Mouse (Mus musculus): ENCODE data around the gene Gm10190.
"Not testable (repeated sequence)": the region's sequence is repeated elsewhere in the genome, so short reads cannot be mapped to it uniquely, and the experiment has no call there.

Gm10190 gene

DNA sequence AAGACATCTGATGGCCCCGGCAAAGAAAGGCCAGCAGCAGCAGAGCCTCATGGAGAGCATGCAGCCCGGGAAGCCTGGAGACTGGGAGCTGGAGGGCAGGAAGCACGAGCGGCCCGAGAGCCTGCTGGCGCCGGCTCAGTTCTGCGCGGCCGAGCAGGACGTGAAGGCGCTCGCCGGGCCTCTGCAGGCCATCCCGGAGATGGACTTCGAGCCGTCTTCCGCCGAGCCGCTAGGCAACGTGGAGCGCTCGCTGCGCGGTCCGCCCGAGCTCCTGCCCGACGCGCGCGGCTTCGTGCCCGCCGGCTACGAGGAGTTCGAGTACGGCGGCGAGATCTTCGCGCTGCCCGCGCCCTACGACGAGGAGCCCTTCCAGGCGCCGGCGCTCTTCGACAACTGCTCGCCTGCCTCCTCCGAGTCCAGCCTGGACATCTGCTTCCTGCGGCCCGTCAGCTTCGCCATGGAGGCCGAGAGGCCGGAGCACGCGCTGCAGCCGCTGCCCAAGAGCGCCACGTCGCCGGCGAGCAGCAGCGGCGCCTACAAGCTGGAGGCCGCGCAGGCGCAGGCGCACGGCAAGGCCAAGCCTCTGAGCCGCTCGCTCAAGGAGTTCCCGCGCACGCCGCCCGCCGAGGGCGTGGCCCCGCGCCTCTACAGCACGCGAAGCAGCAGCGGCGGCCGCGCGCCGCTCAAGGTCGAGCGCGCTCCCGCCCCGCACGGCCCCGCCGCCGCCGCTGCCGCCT, at the start of gene Gm10190:
Gene Gm10190, minus strand, starts transcription at position 553 of the 737 bp plus-strand sequence.
- peak; percentile 89 for DNase-seq (ENCODE audit: low read depth)

- DNase-seq (ENCODE audit: low read depth) = no peak
These were observed 47.7 kb upstream of the Gm10190 start for GRCm38 (mm10) chr17:80420998-80421397.

GRCm38 (mm10) chr17:80418572-80419210, 45.4 kb upstream of the Gm10190 start:
- DNase-seq (ENCODE audit: low read depth) = peak; percentile 33

GRCm38 (mm10) chr17:80411182-80411581, 37.8 kb upstream of the Gm10190 start:
- peak; percentile 19 for DNase-seq (ENCODE audit: low read depth)

DNA sequence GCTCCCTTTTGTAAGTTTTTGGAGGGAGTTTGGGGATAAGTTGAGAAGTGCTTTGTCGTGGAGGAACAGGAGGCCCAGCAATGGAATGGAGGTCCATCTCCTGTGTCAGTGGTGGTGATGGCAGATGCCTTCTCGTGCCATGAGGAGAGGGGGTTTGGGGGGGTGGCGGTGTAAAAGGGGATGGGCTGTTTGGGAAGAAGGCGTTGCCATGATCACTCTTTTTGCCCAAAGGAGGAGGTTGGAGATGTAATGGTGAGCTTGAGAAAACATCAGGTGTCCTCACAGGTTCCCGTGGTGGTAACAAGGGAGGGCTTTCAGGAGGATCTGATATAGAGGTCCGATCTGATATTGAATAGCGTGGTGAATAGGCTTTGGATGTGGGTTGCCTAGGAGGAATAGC, 24.9 kb upstream of the Gm10190 start:
- no peak for DNase-seq (ENCODE audit: low read depth)

DNA sequence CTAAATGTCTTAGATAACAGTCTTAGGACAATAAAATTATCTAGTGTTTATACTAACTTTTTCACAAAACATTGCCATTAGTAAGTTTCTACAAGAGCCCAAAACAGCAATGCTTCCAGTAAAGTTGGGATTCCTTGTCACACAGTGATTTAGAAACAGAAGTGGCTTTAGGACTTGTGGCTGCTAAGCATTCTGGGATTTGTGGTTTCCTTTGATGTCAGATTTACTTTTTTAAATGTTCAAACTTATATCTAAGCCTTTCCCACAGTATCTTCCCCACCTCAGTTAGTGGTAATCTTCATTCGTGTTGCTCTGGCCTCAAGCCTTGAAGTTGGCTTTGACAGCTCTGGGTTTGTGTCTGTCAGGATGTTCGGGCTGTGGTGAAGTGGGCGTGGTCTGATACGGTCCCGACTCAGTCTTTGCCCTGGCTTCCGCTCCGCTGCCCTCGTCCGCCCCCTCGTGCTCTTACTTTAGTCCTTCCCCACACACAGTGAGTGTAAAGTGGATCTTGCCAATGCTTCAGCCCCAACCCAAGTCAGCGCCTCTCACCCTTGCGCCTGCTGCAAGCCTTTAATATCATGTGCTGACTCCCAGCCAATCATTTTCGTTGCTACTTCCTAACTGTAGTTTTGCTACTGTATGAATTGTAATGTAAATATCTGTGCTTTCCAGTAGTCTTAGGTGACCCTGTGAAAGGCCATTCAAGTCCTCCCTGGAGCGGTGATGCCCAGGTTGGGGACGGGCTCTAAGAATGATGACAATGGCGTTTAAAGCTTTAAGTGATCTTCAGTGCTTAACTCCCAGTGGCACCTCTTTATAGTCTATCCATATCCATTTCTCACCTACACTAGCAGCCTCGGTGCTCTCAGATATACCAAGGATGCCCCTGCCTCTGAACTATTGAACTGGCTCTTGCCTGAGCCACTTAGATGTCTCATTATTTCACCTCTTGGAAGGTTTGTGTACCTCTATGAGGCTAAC, 18.4 kb upstream of the Gm10190 start:
- DNase-seq (ENCODE audit: low read depth) = peak; percentile 90

DNA sequence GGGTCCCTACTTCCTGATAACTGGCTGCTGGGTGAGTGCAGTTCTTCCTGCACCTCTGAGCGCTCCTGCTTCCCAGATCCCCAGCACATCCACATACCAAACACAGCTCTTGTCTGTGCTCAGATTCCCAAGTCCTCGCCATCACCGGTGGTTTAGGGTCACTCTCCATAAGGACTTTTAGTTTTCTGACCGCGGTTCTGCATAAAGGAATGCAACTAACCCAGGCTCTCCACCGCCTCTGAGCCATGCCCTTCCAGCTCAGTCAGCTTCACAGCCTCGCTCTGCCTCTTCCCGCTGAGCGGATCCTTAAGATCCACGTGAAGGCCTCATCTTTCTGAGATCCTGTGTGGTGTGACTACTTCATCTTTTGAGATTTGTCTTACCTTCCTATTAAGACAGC, 16.7 kb upstream of the Gm10190 start:
- DNase-seq (ENCODE audit: low read depth) = no peak

GRCm38 (mm10) chr17:80385671-80386070, 12.3 kb upstream of the Gm10190 start:
- no peak for DNase-seq (ENCODE audit: low read depth)

- not testable (repeated sequence) for DNase-seq (ENCODE audit: low read depth)
These were observed 5.0 kb upstream of the Gm10190 start for GRCm38 (mm10) chr17:80378386-80378785.

- no peak for DNase-seq (ENCODE audit: low read depth)
These were observed 370 bp upstream of the Gm10190 start for GRCm38 (mm10) chr17:80373726-80374096.

DNA sequence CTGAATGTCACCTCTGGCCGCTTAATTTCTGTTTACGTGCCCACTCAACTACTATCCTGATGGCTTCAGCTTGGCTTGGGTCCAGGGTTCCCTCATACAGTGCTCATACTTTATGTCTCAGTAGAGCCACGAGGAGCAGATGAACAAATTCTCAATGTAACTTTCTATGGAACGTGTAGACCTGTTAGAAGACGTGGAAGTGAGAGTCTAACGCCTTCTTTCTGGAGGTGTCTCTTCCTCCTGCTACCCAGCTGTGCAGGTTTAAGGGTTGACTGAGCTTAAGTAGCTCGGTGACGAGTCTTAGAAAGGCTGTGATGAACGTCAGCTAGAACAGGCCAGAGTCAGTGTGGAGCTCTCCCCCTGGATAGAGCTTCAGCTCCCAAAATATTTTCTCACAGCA, 4.7 kb downstream of the Gm10190 start:
- DNase-seq (ENCODE audit: low read depth) = no peak

GRCm38 (mm10) chr17:80367276-80367675, 6.1 kb downstream of the Gm10190 start:
- DNase-seq (ENCODE audit: low read depth) = no peak

DNA sequence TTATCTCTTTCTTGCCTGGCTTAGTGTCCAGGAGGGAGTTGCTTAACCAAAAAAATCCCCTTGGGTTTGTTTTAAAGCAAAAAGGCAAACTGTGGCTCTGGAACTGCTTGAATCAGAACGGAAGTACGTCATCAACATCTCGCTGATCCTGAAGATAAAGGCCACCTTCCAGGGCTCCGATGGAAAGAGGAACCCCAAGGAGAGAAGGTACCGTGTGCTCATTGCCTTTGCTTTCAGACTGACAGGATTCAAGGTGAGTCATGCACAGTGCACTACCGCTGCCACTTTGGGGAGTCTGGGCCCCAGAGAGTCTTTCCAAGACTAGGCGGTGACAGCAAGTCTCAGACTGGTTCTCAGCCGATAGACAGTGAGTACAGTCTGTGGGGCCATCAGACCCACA, 13.1 kb downstream of the Gm10190 start:
- DNase-seq (ENCODE audit: low read depth) = peak; percentile 25

DNA sequence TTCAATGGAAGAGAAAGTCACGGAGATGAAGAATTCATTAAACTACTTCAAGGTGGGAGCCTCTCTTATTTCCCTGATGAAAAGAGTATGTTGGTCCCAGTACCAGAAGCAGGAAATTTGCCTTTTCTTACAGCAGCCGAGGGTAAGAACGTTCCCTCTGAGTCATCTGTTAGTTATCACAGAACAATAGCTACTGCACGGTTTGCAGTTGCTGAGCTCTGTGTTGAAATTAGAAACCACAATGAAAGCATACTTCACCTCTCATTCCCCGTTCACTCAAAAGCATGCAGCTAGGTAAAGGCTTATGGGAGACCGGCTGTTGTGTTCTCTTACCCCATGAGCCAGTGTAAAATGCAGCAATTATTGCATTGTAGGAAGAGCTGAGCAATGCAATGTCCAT, 26.1 kb downstream of the Gm10190 start:
- DNase-seq (ENCODE audit: low read depth) = no peak

DNA sequence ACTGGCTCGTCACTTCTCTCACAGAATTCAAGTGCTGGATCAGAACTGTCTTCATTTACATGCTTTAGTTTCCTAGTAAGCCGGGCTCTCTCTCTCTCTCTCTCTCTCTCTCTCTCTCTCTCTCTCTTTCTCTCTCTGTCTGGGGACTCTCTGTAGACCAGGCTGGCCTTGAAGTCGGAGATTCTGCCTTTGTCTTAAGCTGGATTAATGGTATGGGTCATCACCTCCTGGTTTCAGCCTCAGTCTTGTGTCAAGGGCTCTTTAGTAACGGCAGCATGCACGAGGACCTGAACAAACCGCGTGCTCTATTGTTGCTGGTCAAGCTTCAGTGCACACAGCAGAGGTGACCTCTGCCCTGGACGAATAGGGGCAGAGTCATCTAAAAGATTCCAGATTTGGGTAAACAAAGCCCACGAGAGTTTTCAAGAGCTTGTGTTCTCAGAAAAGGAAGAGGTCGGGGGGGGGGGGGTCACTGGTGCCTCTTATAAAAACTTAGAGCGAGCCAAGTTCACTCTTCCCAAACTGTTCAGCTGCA, 26.7 kb downstream of the Gm10190 start:
- DNase-seq (ENCODE audit: low read depth) = no peak

DNA sequence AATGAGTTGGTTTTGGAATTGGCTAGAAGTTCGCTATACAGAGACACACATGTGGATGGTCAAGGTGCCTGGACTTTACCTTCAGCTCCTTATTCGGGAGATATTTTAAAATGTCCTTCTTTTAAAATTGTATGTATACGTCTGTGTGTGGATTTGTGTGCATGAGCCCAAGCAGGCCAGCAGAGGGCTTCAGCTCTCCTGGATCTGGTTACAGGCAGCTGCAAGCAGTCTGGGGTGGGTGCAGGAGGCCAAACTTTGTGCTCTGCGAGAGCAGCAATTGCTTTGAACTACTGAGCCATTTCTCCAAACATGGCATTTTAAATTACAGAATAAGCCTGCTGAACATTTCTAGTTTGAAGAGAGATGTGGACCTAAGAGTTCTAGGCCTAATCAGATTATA, 28.1 kb downstream of the Gm10190 start:
- peak; percentile 21 for DNase-seq (ENCODE audit: low read depth)

DNA sequence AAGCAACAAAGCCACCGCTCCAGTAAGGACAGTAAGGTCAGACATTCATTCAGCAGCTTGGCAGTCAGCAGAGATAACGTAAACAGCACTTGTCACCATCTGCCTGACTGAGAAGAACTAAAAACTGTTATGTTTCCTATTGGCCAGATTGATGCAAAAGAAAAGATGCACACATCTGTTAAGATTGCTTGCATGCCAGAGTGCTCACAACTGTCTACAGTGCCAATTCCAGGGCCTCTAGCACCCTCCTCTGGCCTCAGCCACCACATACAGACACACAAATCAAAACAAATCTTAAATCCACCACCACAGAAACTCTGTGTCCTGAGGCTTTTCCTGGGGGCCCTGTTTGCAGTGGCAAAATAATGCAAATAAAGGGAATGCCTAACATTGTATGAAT, 41.0 kb downstream of the Gm10190 start:
- DNase-seq (ENCODE audit: low read depth) = peak; percentile 59

GRCm38 (mm10) chr17:80326431-80326830, 46.9 kb downstream of the Gm10190 start:
- no peak for DNase-seq (ENCODE audit: low read depth)

DNA sequence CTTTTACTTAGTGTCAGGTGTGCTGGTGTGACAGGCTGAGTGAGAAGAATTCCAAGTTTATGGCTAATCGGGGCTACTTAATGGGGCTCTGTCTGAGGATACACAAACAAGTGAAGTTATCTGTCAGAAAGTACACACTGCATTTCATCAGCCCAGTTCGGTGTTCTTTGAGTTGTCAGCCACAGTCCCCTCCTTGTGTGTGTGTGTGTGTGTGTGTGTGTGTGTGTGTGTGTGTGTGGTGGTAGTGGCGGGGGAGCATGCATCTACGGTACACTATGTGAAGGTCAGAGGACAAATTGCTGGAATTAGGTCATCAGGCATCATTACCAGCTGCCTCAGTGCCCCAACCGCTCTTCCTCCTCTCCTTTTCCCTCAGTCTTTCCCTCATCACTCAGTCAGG, 47.9 kb downstream of the Gm10190 start:
- no peak for DNase-seq (ENCODE audit: low read depth)

DNA sequence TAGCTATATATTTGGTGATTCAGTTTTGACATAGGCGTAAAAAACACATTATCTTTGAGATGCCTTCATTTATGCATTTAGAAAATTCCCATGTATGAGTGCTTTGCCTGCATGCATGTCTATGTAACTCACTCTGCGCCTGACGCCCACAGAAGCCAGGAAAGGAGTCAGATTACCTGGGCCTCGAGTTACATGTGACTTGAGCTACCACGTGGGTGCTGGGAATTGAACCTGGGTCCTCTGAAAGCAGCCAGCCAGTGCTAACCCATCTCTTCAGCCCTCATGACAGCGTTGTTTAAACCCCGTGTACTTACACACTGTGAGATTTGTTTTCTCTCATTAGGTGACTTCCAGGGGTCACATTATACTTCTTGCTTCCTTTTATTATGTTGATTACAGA, 48.8 kb downstream of the Gm10190 start:
- DNase-seq (ENCODE audit: low read depth) = no peak

DNA sequence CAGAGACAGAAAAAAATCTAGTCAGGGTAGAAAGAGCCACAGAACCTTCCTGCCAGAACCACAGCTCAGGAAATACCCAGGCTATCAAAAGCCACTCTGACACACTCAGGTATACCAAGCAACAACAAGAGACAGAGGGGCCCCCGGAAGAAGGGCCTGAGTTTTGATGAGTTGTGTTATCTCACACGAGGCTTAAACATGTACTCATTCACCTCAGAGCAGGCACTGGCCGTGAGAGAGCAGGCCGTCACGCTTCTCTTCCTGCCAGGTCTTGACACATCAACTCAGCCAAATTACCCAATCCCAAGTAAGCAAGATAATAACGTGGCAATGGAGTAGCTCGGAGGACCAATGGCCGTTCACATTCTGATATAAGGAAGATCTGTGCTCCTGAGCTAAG, 49.7 kb downstream of the Gm10190 start:
- peak; percentile 83 for DNase-seq (ENCODE audit: low read depth)

Data from induced T-regulatory cell, adult 2 months (primary cell).